Mouse (Mus musculus) megakaryocyte, embryonic 14.5 days (primary cell): ENCODE data around the gene Rnf208.

Source experiments
- FLI1 ChIP-seq: IDR thresholded peaks from 2 replicates; pipeline ENCODE4 v1.6.1; 2012; ENCODE audit warnings: low read length, inconsistent platforms, mixed read lengths
- GATA1 ChIP-seq: IDR thresholded peaks from 3 replicates; pipeline ENCODE4 v1.6.1; 2012; ENCODE audit warnings: mixed read lengths, low read length, inconsistent platforms, borderline replicate concordance

DNA sequence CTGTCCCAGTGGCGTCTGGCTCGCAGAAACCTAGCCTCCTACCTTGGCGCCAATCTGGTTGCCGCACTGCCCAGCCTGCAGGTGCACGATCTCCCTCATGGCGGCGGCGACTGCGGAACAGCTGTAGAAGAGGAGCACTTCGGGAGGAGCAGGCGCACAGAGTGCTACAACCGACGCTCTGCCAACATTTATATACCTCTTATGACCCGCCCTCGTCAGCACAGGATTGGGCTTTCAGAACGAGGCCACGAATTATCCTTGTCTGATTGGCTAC is 17.6 kb upstream of the Rnf208 start, which contains the start of gene Tubb4b:
- TF ChIP-seq GATA1, result no peak
- no peak for TF ChIP-seq FLI1
